14 mouse cellular contexts compared by ENCODE assay signal in the genomic region with DNA sequence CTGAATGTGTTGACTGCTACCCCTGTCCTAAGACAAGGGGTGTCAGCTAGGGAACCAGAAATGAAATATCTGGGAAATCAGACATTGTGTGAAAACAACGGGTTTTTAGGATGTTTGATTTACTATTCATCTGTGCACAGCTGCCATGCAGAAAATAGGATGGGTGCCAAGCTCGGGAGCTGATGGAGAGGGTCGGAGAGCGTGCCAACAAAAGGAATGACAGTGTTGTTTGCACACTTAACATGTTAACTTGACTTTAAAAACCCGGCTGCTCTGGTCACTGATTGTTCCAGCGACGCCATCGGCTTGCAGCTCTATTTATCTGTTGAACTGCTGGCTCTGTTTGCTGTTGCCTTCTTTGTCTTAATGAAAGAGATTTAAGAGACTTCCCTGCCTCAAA. TPM values are rescaled to one million over a fixed set of nuclear protein-coding genes. Genes with fewer than 3 reads are reported as not detected.
A peak's percentile ranks its signal among the peaks of the same experiment; 100 is the strongest.
DNase-seq lines count a peak whose midpoint lies in the region; ATAC-seq and TF ChIP-seq lines count a peak whose summit lies in the region.
"Had no signal": no experiment of that assay in that cellular context is flagged by ENCODE, and none has a peak within 500 bp of the region (broad histone marks: within the 10 kb centered on the region; RNA-seq: fewer than 3 reads in every experiment).

No protein-coding gene starts in this region.

- ATAC-seq in embryonic facial prominence, embryonic 14.5 days (ENCODE audit: low read depth) = no peak
- no peak for ATAC-seq in hindbrain, embryonic 15.5 days (ENCODE audit: low FRiP score, low read depth)
- no peak for ATAC-seq in hindbrain, embryonic 11.5 days (ENCODE audit: low FRiP score)
- no peak for ATAC-seq in midbrain, postnatal 0 days (ENCODE audit: low FRiP score)
- no peak for ATAC-seq in midbrain, embryonic 11.5 days (ENCODE audit: low FRiP score)

- DNase-seq in embryonic facial prominence, embryonic 14.5 days (ENCODE audit: low spot score) = peak; percentile 55
- DNase-seq in embryonic facial prominence, embryonic 10.5 days (ENCODE audit: low spot score) = no peak
- no peak for DNase-seq in hindbrain, embryonic 11.5 days (ENCODE audit: low spot score)
- DNase-seq in midbrain, postnatal 0 days (ENCODE audit: low spot score) = peak; percentile 43
- no peak for DNase-seq in midbrain, embryonic 11.5 days (ENCODE audit: low spot score, missing footprints)
- DNase-seq in lung, postnatal 36 days = peak; percentile 15
- DNase-seq in urinary bladder, postnatal 25 days (ENCODE audit: low spot score) = no peak
- DNase-seq: adrenal gland, postnatal 36 days; B cell, adult 2 months; layer of hippocampus, adult 9-11 months; thymus, adult 2 months had no signal

- no peaks in the 10 kb centered on the region for H3K27me3 ChIP-seq in embryonic facial prominence, embryonic 14.5 days (replicated peaks; ENCODE audit: control insufficient read depth, insufficient read depth, low read length)
- H3K27me3 ChIP-seq in embryonic facial prominence, embryonic 10.5 days (replicated peaks; ENCODE audit: low read depth, poor library complexity, severe bottlenecking) = no peaks in the 10 kb centered on the region
- H3K27me3 ChIP-seq in hindbrain, embryonic 15.5 days = no peaks in the 10 kb centered on the region
- no peaks in the 10 kb centered on the region for H3K27me3 ChIP-seq in hindbrain, embryonic 11.5 days (ENCODE audit: control insufficient read depth, insufficient read depth, low read length)
- H3K27me3 ChIP-seq in midbrain, postnatal 0 days (ENCODE audit: insufficient read depth, low read length) = no peaks in the 10 kb centered on the region
- no peaks in the 10 kb centered on the region for H3K27me3 ChIP-seq in midbrain, embryonic 11.5 days (ENCODE audit: control insufficient read depth, insufficient read depth, low read length)
- H3K27me3 ChIP-seq: megakaryocyte, embryonic 14.5 days had no signal

- H3K9ac ChIP-seq in embryonic facial prominence, embryonic 14.5 days (ENCODE audit: low read depth, low read length) = no peak overlapping the region
- H3K9ac ChIP-seq in hindbrain, embryonic 15.5 days = no peak overlapping the region
- no peak overlapping the region for H3K9ac ChIP-seq in hindbrain, embryonic 11.5 days (ENCODE audit: low read depth, low read length)
- no peak overlapping the region for H3K9ac ChIP-seq in midbrain, postnatal 0 days (replicated peaks; ENCODE audit: low read length, poor library complexity, severe bottlenecking)
- no peak overlapping the region for H3K9ac ChIP-seq in midbrain, embryonic 11.5 days (ENCODE audit: low read length)
- H3K9ac ChIP-seq: liver, embryonic 14.5 days had no signal

- H3K4me3 ChIP-seq in embryonic facial prominence, embryonic 14.5 days (ENCODE audit: low read depth, low read length) = no peak overlapping the region
- H3K4me3 ChIP-seq in embryonic facial prominence, embryonic 10.5 days = no peak overlapping the region
- H3K4me3 ChIP-seq in hindbrain, embryonic 15.5 days = no peak overlapping the region
- H3K4me3 ChIP-seq in hindbrain, embryonic 11.5 days (ENCODE audit: low read depth, low read length) = no peak overlapping the region
- H3K4me3 ChIP-seq in midbrain, postnatal 0 days (ENCODE audit: low read depth, low read length) = no peak overlapping the region
- no peak overlapping the region for H3K4me3 ChIP-seq in midbrain, embryonic 11.5 days (ENCODE audit: low read depth, low read length)
- H3K4me3 ChIP-seq: megakaryocyte, embryonic 14.5 days had no signal

- 68% methylated on average over 8 of the region's 8 CpGs for WGBS in embryonic facial prominence, embryonic 14.5 days
- WGBS in embryonic facial prominence, embryonic 10.5 days = 76% methylated on average over 8 of the region's 8 CpGs
- WGBS in hindbrain, embryonic 15.5 days = 26% methylated on average over 8 of the region's 8 CpGs
- WGBS in hindbrain, embryonic 11.5 days = 62% methylated on average over 8 of the region's 8 CpGs
- WGBS in midbrain, postnatal 0 days = 40% methylated on average over 8 of the region's 8 CpGs
- 54% methylated on average over 8 of the region's 8 CpGs for WGBS in midbrain, embryonic 11.5 days

- H3K4me1 ChIP-seq in embryonic facial prominence, embryonic 14.5 days (ENCODE audit: control insufficient read depth, insufficient read depth, low read length) = peaks cover 9% of the 10 kb centered on the region; the same call in 1 of the 2 replicates
- peaks cover 6% of the 10 kb centered on the region; the same call in 1 of the 2 replicates for H3K4me1 ChIP-seq in embryonic facial prominence, embryonic 10.5 days
- peaks cover 9% of the 10 kb centered on the region; the same call in 1 of the 2 replicates for H3K4me1 ChIP-seq in hindbrain, embryonic 15.5 days (replicated peaks)
- H3K4me1 ChIP-seq in hindbrain, embryonic 11.5 days (replicated peaks; ENCODE audit: control insufficient read depth, insufficient read depth, low read length) = no peaks in the 10 kb centered on the region
- no peaks in the 10 kb centered on the region for H3K4me1 ChIP-seq in midbrain, postnatal 0 days (ENCODE audit: insufficient read depth, low read length)
- no peaks in the 10 kb centered on the region for H3K4me1 ChIP-seq in midbrain, embryonic 11.5 days (ENCODE audit: control insufficient read depth, insufficient read depth, low read length)
- H3K4me1 ChIP-seq: megakaryocyte, embryonic 14.5 days had no signal

- no peak overlapping the region for H3K4me2 ChIP-seq in embryonic facial prominence, embryonic 14.5 days (ENCODE audit: low read depth, low read length)
- H3K4me2 ChIP-seq in hindbrain, embryonic 15.5 days = peak overlapping the region; percentile 4; the same call in 1 of the 2 replicates
- no peak overlapping the region for H3K4me2 ChIP-seq in hindbrain, embryonic 11.5 days (replicated peaks; ENCODE audit: low read depth, low read length)
- no peak overlapping the region for H3K4me2 ChIP-seq in midbrain, postnatal 0 days (ENCODE audit: low read depth, low read length, poor library complexity, severe bottlenecking)
- H3K4me2 ChIP-seq in midbrain, embryonic 11.5 days = no peak overlapping the region

- H3K9me3 ChIP-seq in embryonic facial prominence, embryonic 14.5 days (ENCODE audit: control insufficient read depth, low read length) = no peaks in the 10 kb centered on the region
- H3K9me3 ChIP-seq in embryonic facial prominence, embryonic 10.5 days = no peaks in the 10 kb centered on the region
- H3K9me3 ChIP-seq in hindbrain, embryonic 15.5 days = no peaks in the 10 kb centered on the region
- no peaks in the 10 kb centered on the region for H3K9me3 ChIP-seq in hindbrain, embryonic 11.5 days (ENCODE audit: control insufficient read depth, low read length)
- H3K9me3 ChIP-seq in midbrain, postnatal 0 days (ENCODE audit: low read length) = 0 out of 2 replicates have a peak, but pooled peaks cover 5% of the 10 kb centered on the region
- no peaks in the 10 kb centered on the region for H3K9me3 ChIP-seq in midbrain, embryonic 11.5 days (ENCODE audit: control insufficient read depth, low read length)

- H3K27ac ChIP-seq in embryonic facial prominence, embryonic 14.5 days (replicated peaks; ENCODE audit: low read depth, low read length) = no peak overlapping the region
- H3K27ac ChIP-seq in embryonic facial prominence, embryonic 10.5 days (replicated peaks) = no peak overlapping the region
- no peak overlapping the region for H3K27ac ChIP-seq in hindbrain, embryonic 15.5 days (replicated peaks)
- no peak overlapping the region for H3K27ac ChIP-seq in hindbrain, embryonic 11.5 days (ENCODE audit: low read depth, low read length)
- no peak overlapping the region for H3K27ac ChIP-seq in midbrain, postnatal 0 days (ENCODE audit: low read depth, low read length)
- H3K27ac ChIP-seq in midbrain, embryonic 11.5 days (ENCODE audit: low read depth, low read length) = no peak overlapping the region
- H3K27ac ChIP-seq: liver, embryonic 14.5 days had no signal

- no peaks in the 10 kb centered on the region for H3K36me3 ChIP-seq in embryonic facial prominence, embryonic 14.5 days (ENCODE audit: control insufficient read depth, insufficient read depth, low read length)
- H3K36me3 ChIP-seq in embryonic facial prominence, embryonic 10.5 days (replicated peaks) = no peaks in the 10 kb centered on the region
- H3K36me3 ChIP-seq in hindbrain, embryonic 15.5 days = no peaks in the 10 kb centered on the region
- no peaks in the 10 kb centered on the region for H3K36me3 ChIP-seq in hindbrain, embryonic 11.5 days (ENCODE audit: control insufficient read depth, insufficient read depth, low read length)
- H3K36me3 ChIP-seq in midbrain, postnatal 0 days (ENCODE audit: insufficient read depth, low read length) = no peaks in the 10 kb centered on the region
- H3K36me3 ChIP-seq in midbrain, embryonic 11.5 days (ENCODE audit: control insufficient read depth, insufficient read depth, low read length) = no peaks in the 10 kb centered on the region

- no peak for TF ChIP-seq CTCF in midbrain, postnatal 0 days (IDR thresholded peaks at IDR 0.05)

RNA-seq across cellular contexts. Expression of gene Maf, which starts 46.2 kb away (rescaled TPM):
- polyA plus RNA-seq in embryonic facial prominence, embryonic 14.5 days (2014; fragmentation: Nextera tagmentation; extraction: Ambion mirVana) = 14.3 and 14.8 TPM in 2 replicates
- 2.3 and 2.7 TPM in 2 replicates for polyA plus RNA-seq in embryonic facial prominence, embryonic 10.5 days (2016; fragmentation: Nextera tagmentation; extraction: Ambion mirVana)
- 10.4 and 10.6 TPM in 2 replicates for polyA plus RNA-seq in hindbrain, embryonic 15.5 days (2015; fragmentation: Nextera tagmentation; extraction: Ambion mirVana)
- 5.5 and 7.5 TPM in 2 replicates for polyA plus RNA-seq in hindbrain, embryonic 11.5 days (2014; fragmentation: Nextera tagmentation; extraction: Ambion mirVana)
- total RNA-seq in midbrain, postnatal 0 days (2014; rRNA removed) = 26.6 and 36.4 TPM in 2 replicates
- polyA plus RNA-seq in midbrain, postnatal 0 days (2015; fragmentation: Nextera tagmentation; extraction: Ambion mirVana) = 7.7 and 7.9 TPM in 2 replicates
- 4.2 and 4.7 TPM in 2 replicates for polyA plus RNA-seq in midbrain, embryonic 11.5 days (2014; fragmentation: Nextera tagmentation; extraction: Ambion mirVana)

Comparison
In these comparisons a context has a peak if more than half of its experiments do, and no peak if none do; other contexts are left out.
1. DNase-seq: peak in embryonic facial prominence, embryonic 14.5 days (single experiment), midbrain, postnatal 0 days (single experiment) and lung, postnatal 36 days (single experiment); none in embryonic facial prominence, embryonic 10.5 days (single experiment), hindbrain, embryonic 11.5 days (single experiment), midbrain, embryonic 11.5 days (single experiment) and urinary bladder, postnatal 25 days (single experiment).